Mouse (Mus musculus) hindbrain, embryonic 10.5 days (tissue): Measurements from ENCODE around the gene Trhde. TPM values are rescaled to one million over a fixed set of nuclear protein-coding genes. Genes with fewer than 3 reads are reported as not detected.

ENCODE experiments used
- DNase-seq: peaks from one replicate; pipeline ENCODE4 v3.0.0-alpha.2; 2017; ENCODE audit warnings: low spot score
- H3K27ac ChIP-seq: fragments of 300-500 bp; sonication (generic); 2 replicates; pipeline ENCODE4 v1.5.1; 2016; ENCODE audit warnings: mild to moderate bottlenecking, moderate library complexity
- H3K27me3 ChIP-seq: fragments of 300-500 bp; sonication (generic); 2 replicates; pipeline ENCODE4 v1.6.1; 2016; ENCODE audit warnings: mild to moderate bottlenecking; ENCODE audit not compliant: poor library complexity, insufficient read depth, severe bottlenecking
- H3K36me3 ChIP-seq: fragments of 300-500 bp; sonication (generic); 2 replicates; pipeline ENCODE4 v1.6.1; 2016; ENCODE audit warnings: mild to moderate bottlenecking, moderate library complexity
- H3K4me1 ChIP-seq: fragments of 300-500 bp; sonication (generic); replicated peaks from 2 replicates; pipeline ENCODE4 v1.6.1; 2016; ENCODE audit warnings: mild to moderate bottlenecking
- H3K4me3 ChIP-seq: fragments of 300-500 bp; sonication (generic); 2 replicates; pipeline ENCODE4 v1.5.1; 2016; ENCODE audit warnings: mild to moderate bottlenecking, moderate library complexity
- H3K9me3 ChIP-seq: fragments of 300-500 bp; sonication (generic); 2 replicates; pipeline ENCODE4 v1.6.1; 2016; ENCODE audit warnings: mild to moderate bottlenecking, moderate library complexity
- WGBS: fragments of 180-500 bp; shearing (Covaris S2); methylation state at CpG from one replicate; pipeline ENCODE4 v1.1.7; 2016; 5-methylcytosine and 5-hydroxymethylcytosine counted together
- polyA plus RNA-seq: library from polyadenylated mRNA; unstranded; fragments of >200 nt; fragmentation: Nextera tagmentation; extraction: Ambion mirVana; gene quantifications from 2 replicates; pipeline ENCODE4 v1.2.1, GENCODE M21; 2016

Trhde gene
- polyA plus RNA-seq, 1 experiment from 2014 or later, result 0.90 TPM

DNA sequence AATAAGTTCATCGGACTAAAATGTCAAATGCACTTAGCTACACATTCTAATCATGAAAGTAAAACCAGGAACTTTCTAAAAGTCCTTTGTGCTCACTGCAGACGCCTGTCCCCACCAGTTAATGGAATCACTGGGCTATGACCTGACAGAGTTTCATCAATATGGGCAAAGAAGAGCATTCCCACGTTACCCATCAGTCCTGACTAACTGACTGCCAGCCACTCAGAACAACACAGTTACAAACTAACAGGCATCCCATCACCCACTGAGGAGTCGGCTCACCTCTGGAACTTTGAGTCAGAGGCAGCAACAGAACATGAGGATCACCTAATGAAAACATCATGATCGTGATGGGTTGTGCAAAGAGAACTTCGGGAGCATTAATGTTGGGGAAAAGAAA lies 438.7 kb downstream of the Trhde start:
- Histone ChIP-seq H3K27me3 (no peaks in the 10 kb centered on the region), H3K4me1 (0 out of 2 replicates have a peak, but pooled peaks cover 3% of the 10 kb centered on the region), H3K4me3 (no peak overlapping the region), H3K9me3 (no peaks in the 10 kb centered on the region), H3K27ac (no peak overlapping the region), H3K36me3 (no peaks in the 10 kb centered on the region)
- WGBS, result 46% methylated on average over 6 of the region's 6 CpGs
- no peak for DNase-seq

DNA sequence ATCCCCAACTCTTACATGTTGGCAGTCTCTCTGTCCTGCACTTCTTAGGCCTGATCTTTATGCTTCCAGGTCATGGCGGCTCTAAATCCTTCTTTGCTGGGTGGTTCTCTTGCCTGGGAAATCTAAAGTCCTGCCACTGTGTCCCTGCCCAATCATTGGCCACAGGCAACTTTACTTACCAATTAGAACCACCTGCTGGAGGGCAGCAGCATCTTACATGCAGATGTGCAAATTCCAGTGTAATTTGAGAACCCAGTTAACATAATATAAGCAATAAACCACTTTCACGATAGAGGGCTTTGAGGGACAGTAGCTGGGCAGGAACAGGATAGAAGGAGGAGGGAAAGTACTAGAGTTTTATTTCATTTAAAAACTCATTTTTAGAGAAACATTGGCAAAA lies 439.5 kb downstream of the Trhde start:
- no peaks in the 10 kb centered on the region for H3K36me3 ChIP-seq
- no peaks in the 10 kb centered on the region for H3K9me3 ChIP-seq
- no peak overlapping the region for H3K4me3 ChIP-seq
- H3K27me3 ChIP-seq, result no peaks in the 10 kb centered on the region
- peak; percentile 9 for DNase-seq
- 0 out of 2 replicates have a peak, but pooled peaks cover 3% of the 10 kb centered on the region for H3K4me1 ChIP-seq
- no peak overlapping the region for H3K27ac ChIP-seq
- WGBS, result 66% methylated on average over 2 of the region's 2 CpGs
